Mouse (Mus musculus) cerebellum, adult 2 months (tissue): Measurements from ENCODE around the gene Timm8b.

Experiments used
- CTCF ChIP-seq: fragments of 200-500 bp; IDR thresholded peaks from 2 replicates; pipeline ENCODE4 v1.5.1; 2011; ENCODE audit warnings: low read depth, mild to moderate bottlenecking, control low read depth, low read length, moderate library complexity, borderline replicate concordance; ENCODE audit not compliant: insufficient read depth
- POLR2A ChIP-seq: fragments of 200-500 bp; IDR thresholded peaks from 2 replicates; pipeline ENCODE4 v1.6.1; 2011; ENCODE audit warnings: low read length, control low read depth, borderline replicate concordance; ENCODE audit not compliant: insufficient read depth

DNA sequence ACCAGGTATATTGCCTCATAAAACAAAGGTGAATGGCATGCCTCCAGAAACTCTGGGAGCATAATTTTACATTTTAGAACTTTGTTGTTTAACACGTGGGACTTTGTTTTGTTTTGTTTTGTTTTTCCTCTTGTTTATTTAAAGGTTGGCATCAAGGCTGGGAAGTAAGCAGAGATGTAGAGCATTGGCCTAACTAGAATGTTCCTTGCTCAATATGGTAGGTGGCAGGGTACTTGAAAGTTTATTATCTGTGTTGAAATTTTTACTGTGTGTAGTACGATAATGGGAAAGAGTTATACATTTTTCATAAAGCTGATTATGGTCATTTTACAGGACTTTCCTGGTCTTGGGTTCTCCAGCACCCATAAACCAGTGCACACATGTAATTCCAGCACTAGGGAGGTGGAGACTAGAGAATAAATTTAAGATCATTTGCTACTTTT is 41.8 kb upstream of the Timm8b start:
- TF ChIP-seq CTCF: no peak
- TF ChIP-seq POLR2A: no peak
